Mouse (Mus musculus): ENCODE data around the gene Stx8. TPM values are rescaled to one million over a fixed set of nuclear protein-coding genes. Genes with fewer than 3 reads are reported as not detected.

Stx8 gene
- total RNA-seq, 2 experiments from 2014 or later: 24.6 to 27.5 TPM

DNA sequence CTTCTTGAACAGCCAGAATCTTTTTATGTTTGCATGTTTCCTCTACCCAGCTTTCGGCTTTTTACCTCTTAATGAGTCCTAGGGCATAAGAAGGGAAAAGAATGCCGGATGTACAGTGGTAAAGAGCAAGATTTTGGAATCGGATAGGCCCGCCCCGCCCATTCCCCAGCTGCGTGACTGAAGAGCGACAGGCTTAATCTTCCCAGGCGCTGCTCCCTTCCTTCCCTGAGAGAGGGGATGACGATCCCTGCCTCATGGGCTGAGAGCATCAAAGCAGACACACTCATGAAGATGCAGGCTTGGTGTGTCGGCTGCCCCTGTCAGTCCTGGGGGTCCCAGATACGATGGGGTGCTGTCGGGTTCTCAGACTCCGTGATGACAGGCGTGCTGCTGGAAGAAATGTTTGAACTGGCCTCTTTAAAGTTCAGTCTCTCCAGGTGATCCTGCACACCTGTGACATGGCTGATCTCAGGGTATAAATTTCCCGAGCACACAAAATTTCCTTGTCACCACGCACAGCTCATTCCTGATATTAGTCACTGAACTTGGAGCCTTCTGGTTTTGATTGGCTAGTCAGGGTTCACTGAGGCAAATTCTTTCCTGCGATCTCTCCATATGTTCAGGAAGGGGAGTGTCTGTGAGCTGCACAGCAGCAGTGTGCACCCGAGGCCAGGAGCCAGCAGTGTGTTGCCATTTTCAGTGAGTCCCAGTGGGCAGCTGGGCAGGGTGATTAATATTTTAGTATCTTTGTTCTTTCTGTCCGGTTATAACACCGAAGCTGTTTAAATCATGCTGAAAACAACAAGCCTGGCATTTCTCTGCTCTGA lies 70.4 kb downstream of the Stx8 start:
- DNase-seq: no peak

GRCm38 (mm10) chr11:68037093-68037492 lies 71.1 kb downstream of the Stx8 start:
- DNase-seq: no peak

GRCm38 (mm10) chr11:68038101-68038500 lies 72.1 kb downstream of the Stx8 start:
- no peak for DNase-seq

GRCm38 (mm10) chr11:68044181-68044580 lies 78.2 kb downstream of the Stx8 start:
- DNase-seq: no peak

DNA sequence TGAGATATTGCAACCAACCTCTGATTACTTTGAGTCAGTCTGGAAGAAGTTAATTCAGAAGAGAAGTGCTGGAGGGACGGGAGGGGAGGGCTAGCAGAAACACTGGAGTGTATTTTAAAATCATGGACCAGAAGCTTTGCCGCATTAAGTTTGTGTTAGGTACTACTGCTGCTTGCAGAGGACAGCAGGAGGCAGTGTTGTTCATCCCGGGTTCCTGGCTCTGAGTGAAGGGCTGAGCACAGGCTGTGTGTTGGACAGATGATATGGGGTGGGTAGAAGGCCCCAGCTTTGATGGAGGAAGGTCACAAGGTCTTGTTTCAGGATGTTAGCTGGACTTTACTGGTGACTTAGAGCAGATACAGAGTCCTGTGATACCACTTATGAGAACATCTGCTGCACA lies 80.9 kb downstream of the Stx8 start:
- DNase-seq: no peak

DNA sequence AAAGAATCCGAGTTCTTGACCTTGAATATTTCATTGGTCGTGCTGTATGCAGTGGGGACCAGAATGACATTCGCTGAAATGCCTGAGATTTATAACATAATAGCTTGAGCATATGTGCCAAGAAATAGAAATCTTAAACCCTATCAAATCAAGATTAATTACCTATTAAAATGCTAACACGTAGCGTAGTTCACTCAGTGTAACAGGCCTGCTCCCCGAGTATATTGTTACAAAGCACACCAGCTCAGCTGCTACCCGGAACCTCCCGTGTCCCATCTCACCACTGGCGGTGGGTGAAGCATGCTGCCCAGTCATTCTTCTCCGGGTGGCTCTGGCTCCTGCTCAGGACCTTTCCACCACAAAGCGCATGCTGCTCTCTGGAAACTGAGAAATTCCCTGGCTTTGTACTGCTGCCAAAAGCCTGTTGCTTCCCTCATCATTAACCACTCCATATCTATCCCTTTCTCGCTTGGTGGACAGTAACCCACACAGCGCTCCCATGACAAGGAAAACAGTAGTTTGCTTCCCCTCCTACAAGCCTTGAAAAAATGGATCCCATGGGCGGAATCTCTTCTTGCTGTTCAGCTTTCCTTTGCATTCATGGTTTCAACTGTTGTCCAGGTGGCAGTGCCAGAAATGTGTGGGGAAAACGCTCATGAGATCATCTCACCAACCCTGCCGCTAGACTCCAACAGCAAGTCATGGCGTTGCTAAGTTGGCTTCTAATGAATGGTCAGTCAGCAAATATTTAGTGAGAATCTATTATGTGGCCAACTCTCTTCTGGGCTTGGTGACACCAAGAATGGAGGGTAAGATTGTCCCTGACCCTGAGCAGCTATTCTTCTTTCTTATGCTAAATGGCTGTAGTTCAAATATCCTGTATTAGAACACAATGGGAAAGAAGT lies 83.5 kb downstream of the Stx8 start:
- DNase-seq: no peak

GRCm38 (mm10) chr11:68050725-68051124 lies 84.7 kb downstream of the Stx8 start:
- no peak for DNase-seq

- DNase-seq: no peak
These were observed 85.3 kb downstream of the Stx8 start for GRCm38 (mm10) chr11:68051305-68051704.

DNA sequence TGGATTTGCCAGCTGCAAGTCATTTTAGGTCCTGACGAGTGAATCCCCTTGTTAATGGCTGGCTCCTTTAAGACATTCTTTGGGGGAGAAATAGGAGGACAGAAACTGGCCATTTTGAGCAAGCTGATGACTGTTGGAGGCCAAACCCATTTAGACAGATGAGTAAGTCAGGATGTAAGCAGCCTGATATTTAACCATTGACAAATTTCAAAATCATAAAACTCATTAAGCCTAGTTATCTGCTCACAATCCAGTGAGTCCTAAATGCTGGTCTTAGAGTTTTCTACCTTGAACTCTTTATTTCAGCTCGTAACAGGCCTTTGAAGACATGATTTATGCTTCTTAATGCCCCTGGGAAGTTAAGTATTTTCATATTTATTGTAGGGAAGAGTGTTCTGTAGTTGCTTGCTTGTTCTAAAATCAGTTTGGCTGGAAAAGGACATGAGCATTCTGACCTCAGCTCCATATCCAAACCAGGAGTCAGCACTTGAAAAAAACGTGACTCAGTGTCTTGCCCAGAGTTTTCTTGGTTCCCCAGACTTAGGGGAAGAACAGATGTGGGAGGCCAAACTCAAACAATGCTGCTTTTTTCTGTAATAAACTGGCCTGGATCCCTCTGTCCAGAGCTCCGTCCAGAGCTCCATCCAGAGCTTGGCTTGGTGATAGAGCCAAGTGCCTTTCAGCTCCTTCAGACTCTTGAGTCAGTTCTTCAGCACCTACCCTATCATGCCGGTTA lies 92.6 kb downstream of the Stx8 start:
- DNase-seq: no peak

DNA sequence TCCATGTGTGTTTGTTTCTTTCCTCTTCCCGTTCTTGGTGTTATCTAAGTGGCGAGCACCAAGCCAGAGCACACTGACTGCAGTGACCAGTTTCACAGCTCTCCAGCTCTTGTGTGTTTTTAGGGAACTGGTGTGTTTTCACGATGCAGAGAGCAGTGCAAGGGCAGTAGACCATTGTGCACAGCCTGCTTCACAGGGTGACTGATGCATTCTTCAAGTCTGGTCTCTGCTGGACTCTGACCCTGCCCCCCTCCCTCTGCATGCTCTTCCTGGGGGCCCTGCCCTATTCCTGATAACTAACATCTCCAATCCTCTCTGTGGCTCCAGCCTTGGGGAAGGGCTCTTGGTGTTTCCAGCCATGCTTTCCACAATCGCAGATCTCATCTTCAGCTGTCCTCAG lies 94.7 kb downstream of the Stx8 start:
- no peak for DNase-seq

- no peak for DNase-seq
These were observed 96.1 kb downstream of the Stx8 start for GRCm38 (mm10) chr11:68062116-68062515.

GRCm38 (mm10) chr11:68067806-68068205 lies 101.8 kb downstream of the Stx8 start:
- DNase-seq: no peak

DNA sequence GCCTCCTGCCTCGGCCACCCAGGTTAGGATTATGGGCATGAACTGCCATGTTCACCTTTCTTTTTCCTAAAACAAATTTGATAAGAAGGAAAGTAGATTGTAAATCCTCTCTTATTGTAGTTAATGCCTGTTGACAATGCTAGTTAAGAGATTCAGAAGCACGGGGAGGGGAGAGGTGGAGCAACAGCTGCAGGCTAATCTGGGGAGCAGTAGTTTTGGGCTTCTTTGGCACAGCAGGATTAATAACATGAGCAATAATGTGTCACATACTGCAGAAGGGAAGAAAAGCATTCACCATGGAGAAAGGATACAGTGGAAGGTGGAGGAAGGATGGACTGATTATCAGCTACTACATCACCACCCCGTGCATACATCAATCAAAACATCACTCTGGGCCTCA lies 104.1 kb downstream of the Stx8 start:
- DNase-seq: no peak

DNA sequence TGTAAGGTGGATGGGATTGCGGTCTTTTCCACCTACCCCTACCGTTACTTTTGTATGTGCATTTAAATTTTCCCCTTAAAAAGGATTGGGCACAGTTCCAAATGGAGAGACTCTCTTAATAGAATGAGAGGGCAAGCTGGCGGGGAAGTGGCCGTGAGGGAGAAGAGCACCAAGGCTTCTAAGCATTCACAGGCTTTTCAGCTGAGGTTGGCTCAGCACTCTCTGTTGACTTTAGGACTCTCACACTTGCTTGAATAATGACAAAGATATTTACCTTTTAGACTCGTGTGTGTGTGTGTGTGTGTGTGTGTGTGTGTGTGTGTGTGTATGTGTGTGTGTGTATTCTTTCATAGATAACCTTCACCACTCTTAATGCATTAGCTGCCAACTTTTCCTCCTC lies 105.8 kb downstream of the Stx8 start:
- DNase-seq: no peak

DNA sequence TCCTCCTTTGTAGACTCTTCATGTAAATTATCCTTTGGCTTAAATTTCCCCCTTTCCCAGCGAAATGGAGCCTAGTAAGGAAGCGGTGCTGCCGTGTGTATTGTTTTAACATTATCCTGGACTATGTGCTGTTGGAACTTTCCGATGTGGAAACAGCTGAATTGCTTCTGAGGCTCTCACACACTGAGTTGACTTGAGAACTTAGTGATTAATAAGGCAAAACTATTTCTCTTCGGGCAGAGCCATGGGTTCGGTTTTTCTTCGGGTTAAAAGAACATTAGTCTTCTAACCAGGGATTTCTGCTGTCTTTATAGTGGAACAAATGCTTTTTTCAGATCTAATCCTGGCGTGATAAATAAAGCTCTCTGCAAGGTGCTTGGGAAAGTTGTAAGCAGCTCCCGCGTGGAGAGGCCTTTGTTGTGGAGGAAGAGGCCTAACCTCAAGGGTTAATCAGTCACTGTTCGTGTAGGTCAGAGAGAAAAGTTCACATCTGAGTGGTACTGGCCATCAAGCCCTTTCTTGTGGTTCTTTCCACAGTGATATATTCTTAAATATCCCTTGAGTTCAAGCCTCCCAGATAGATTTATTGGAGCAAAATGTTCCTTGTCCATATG lies 106.7 kb downstream of the Stx8 start:
- no peak for DNase-seq

DNA sequence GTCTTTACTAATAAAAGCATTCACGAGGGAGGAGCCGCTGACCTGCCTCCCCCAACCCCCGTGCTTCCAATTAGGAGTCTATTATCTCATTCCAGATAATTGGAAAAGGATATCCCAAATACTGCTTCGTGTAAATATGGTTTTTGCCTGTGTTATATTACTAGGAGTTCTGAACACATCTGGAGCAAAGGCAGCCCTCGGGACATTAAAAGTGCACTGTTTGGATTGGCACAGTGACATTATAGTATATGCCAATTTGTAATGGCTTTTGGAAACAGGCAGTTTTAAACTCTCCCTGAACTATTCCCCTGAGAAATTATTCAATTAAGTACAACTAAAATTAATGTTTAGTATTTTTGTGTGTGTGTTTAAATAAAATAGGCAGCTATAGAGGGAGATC lies 108.7 kb downstream of the Stx8 start:
- DNase-seq: no peak

GRCm38 (mm10) chr11:68075331-68075730 lies 109.3 kb downstream of the Stx8 start:
- no peak for DNase-seq

GRCm38 (mm10) chr11:68079756-68080155 lies 113.8 kb downstream of the Stx8 start:
- no peak for DNase-seq

DNA sequence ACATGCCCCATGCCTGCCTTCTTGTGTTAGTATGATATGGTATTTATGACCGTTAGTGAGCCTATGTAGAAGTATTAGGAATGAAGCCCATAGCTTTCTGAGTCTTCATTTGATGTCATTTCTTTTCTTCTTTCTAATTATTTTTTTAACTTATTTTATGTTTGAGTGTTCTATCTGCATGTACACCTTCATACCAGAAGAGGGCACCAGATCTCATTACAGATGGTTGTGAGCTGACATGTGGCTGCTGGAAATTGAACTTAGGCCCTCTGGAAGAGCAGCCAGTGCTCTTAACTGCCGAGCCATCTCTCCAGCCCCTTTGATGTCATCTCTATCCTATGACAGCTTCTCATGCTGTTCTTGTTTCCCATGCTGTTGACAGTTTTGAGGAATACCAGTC lies 115.0 kb downstream of the Stx8 start:
- no peak for DNase-seq

- DNase-seq: no peak
These were observed 116.8 kb downstream of the Stx8 start for GRCm38 (mm10) chr11:68082756-68083155.

GRCm38 (mm10) chr11:68083562-68083961 lies 117.6 kb downstream of the Stx8 start:
- no peak for DNase-seq

GRCm38 (mm10) chr11:68086221-68086620 lies 120.2 kb downstream of the Stx8 start:
- DNase-seq: peak; percentile 25
